Mouse (Mus musculus): ENCODE measurements around the gene Capn12.

DNA sequence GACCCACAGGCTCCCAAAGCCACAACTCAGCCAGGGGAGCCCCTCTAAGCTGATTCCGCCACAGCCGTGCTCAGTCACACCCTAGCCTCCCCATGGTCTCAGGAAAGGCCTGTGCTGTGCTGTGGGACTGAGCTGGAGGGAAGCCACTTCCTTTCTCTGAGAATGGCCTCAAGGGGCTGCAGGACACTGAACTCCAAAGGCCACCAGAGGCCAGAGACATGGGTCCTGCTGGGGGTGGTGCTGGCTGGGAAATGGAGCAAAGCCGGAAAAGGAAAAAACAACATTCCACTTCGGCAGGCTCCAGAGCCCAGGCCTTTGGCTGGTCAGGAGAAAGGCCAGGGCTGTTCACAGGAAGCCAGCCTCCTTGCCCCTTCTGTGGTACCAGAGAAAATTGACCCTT lies 30.4 kb downstream of the Capn12 start:
- no peak for TF ChIP-seq CTCF (IDR thresholded peaks at IDR 0.05; ENCODE audit: low read depth, low read length)
- TF ChIP-seq GATA1 (IDR thresholded peaks at IDR 0.05; ENCODE audit: borderline replicate concordance, low read length), result no peak
- no peak for TF ChIP-seq TAL1 (conservative IDR thresholded peaks at IDR 0.05; ENCODE audit: low read depth, low read length)
- TF ChIP-seq GATA2 (IDR thresholded peaks at IDR 0.05; ENCODE audit: borderline replicate concordance, low read depth, low read length), result no peak
- no peak for TF ChIP-seq POLR2AphosphoS5 (IDR thresholded peaks at IDR 0.05; ENCODE audit: insufficient replicate concordance, low read depth, low read length)
